Mouse (Mus musculus): ENCODE measurements around the gene Siae. TPM values are rescaled to one million over a fixed set of nuclear protein-coding genes. Genes with fewer than 3 reads are reported as not detected.
A peak's percentile ranks its signal among the peaks of the same experiment; 100 is the strongest.

Gene Siae
- total RNA-seq, 2 experiments from 2014 or later = 6.0 to 7.2 TPM

DNA sequence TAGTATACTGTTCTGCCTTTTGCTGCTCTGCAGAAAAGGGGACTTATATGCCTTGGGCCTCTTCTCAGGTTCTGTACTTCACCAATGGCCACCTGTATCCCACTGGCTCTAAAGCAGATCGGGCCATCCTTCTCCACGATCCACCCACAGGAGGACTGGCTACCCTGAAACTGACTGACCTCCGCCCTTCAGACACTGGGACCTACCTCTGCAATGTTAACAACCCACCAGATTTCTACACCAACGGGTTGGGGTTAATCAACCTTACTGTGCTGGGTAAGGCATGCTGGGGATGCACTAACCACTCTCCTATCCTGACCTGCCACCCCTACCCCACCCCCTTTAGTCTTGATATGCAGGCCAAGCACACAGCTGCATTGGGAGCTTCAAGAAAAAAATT lies 15.3 kb upstream of the Siae start:
- no peak for DNase-seq (ENCODE audit: low spot score in 2 of 2)

DNA sequence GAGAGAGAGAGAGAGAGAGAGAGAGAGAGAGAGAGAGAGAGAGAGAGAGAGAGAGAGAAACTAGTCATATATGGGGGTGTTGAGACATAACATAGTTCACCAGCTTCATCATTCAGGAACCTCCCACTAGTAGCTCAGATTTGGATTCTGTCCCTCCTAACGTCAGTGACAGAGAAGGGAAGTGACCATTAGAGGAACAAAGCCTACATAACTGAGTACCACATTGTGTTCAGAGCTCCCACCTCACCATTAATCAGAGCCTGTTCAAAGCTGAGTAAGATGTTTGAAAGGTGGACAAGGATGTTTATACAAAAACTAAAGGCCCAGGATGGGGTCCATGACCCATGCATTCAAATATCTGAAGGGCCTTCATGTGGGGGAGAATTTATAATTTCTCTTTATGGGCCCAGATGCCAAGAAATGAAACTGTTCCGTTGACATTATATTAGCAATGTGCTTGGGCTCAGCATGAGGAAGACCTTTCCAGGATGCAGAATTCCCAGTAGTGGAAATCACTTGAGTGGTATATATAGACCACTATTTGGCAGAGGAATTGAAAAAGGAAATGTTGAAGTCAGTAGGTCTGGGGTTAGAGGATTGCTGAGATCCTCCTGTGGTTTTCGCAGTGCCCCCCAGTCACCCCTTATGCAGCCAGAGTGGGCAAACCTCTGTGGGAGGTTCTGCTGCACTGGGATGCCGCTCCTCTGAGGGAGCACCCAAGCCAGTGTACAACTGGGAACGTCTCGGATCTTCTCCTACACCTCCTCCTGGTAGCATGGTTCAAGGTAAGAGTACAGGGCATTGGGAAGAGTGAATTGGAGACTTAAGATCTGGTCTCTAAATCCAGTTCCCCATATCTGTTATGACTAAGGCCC lies 14.6 kb upstream of the Siae start:
- no peak for DNase-seq (ENCODE audit: low spot score in 2 of 2)

DNA sequence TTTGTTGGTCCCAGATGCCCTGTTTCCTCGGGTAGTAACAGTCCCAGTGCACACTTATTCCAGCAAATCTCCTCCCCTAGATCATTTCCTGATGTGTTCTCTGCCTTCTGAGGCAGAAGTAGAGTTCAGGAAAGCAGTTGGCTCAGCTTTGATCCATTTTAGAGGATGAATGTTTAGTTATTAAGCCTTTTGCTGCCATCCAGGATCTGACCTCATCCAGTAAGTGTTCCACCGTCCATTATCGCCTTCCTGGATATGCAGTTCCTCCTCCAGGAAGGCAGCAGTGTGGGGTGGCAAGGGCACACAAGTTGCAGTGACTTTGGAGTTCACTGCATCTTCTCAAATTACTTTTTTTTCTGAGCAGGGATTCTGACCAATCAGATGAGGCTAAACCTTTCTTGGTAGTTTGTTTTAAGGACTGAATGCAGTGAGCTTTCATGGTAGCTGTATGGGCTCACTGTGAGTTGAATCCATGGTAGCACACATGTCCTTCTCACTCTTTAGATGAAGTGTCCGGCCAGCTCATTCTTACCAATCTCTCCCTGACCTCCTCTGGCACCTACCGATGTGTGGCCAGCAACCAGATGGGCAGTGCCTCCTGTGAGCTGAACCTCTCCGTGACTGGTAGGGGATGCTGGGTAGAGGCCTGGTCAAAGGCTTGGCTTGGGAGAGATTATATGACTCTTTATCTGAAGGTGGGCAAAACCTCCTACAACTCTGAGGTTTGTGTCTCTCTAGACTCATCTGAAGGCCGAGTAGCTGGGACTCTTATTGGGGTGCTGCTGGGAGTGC lies 13.5 kb upstream of the Siae start:
- DNase-seq (ENCODE audit: low spot score in 2 of 2) = no peak

GRCm38 (mm10) chr9:37543869-37544440 lies 11.5 kb upstream of the Siae start:
- no peak for DNase-seq (ENCODE audit: low spot score in 2 of 2)

DNA sequence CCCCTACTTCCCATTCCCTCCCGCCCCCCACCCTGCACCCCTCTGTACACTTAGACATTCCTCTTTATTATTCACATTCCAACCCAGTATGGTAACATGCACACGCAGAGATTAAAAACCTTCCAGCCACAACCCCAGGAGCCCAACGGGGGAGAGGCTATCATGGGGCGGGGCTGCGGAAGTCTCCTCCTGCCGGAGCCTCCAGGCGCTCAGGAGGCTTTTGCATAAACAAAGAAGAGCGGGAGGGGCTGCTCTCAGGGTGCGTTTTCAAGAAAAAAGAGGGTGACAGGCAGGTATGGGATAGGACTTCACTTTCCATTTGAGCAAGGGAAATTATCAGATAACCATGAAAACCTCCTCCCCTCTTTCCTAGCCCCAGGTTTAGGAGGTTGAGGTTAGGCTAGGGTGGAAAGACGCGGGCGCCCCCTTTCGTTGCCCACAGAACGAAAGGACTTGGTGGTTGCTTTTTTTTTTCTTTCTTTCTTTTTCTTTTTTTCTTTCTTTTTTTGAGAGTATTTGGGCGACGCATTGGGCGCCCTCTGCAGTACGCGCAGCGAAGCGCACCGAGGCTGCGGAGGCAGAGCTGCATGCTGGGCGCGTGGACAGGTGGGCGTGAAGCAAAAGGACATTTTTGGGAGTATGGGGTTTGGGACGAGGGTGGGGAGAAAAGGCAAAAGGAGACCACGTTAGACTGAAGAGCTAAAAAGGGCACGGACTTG lies 10.9 kb upstream of the Siae start:
- DNase-seq (ENCODE audit: low spot score in 2 of 2) = peak in 1 of 2 experiments; percentile 60

DNA sequence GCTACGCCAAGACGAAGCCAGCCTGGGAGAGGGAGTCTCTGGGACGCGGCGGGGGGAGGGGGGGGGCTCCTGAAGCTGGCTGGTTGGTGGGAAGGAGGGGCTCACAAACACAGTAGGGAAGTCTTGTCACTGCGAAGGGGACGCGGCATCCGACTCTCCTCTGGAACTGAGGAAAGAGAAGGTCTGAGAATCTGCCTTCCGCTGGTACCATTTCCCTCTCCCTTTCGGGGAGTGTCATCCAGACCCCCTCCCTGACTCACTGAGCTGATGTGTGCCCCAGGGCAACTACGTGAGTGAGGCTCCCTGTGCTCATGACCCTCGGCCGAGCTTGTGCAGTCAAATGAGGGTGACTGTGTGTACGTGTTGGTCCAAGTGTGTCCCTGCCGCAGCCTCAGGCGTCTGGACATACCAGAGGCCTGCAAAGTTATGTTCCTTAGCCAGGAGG lies 10.3 kb upstream of the Siae start:
- DNase-seq (ENCODE audit: low spot score in 2 of 2) = no peak

- no peak for DNase-seq (ENCODE audit: low spot score in 2 of 2)
Observed at GRCm38 (mm10) chr9:37545847-37546452, 9.5 kb upstream of the Siae start.

GRCm38 (mm10) chr9:37546889-37547288 lies 8.6 kb upstream of the Siae start:
- no peak for DNase-seq (ENCODE audit: low spot score in 2 of 2)

GRCm38 (mm10) chr9:37550435-37550834 lies 5.1 kb upstream of the Siae start:
- DNase-seq (ENCODE audit: low spot score in 2 of 2) = no peak

- no peak for DNase-seq (ENCODE audit: low spot score in 2 of 2)
Observed at GRCm38 (mm10) chr9:37551751-37552531, 3.6 kb upstream of the Siae start.

- peak in 1 of 2 experiments; percentile 78 for DNase-seq (ENCODE audit: low spot score in 2 of 2)
Observed at GRCm38 (mm10) chr9:37552536-37553293, 2.8 kb upstream of the Siae start, which contains the start of gene Nrgn. TSS of gene Nrgn (minus strand) at chr9:37552904.

DNA sequence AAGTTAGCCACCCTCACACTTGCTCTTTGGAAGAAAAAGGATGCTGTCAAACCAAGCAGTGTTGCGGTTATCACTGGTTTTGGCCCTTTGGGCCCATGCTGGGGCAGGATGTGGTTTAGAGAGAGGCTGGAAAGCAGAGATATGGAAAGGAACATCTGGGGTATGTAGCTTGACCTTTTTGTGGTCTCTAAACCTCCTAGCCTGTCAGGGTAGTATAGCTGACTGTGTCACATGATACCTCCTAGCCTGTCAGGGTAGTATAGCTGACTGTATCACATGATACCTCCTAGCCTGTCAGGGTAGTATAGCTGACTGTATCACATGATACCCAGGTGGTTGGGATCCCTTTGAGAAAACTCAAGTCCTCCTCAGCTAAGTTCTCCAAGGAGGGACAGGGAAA lies 1.2 kb upstream of the Siae start:
- DNase-seq (ENCODE audit: low spot score in 2 of 2) = no peak

GRCm38 (mm10) chr9:37556366-37556765 lies 868 bp downstream of the Siae start:
- DNase-seq (ENCODE audit: low spot score in 2 of 2) = no peak

DNA sequence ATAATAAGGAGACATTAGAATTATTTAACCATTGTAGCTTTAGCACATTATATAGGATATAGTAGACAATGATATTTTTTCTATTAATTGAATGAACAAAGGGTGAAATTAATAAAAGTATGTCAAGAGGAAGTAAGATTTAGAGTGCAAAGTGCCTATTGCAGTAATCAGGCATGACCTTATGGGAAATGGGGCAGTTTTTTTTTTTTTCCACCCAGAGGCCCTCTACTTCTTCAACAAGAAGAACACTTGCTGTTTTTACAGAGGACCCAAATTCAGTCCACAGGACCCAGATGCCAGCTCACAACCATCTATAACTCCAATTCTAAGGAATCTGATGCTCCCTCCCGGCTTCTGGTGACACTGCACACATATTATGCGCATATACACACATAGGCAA lies 5.1 kb downstream of the Siae start:
- no peak for DNase-seq (ENCODE audit: low spot score in 2 of 2)

DNA sequence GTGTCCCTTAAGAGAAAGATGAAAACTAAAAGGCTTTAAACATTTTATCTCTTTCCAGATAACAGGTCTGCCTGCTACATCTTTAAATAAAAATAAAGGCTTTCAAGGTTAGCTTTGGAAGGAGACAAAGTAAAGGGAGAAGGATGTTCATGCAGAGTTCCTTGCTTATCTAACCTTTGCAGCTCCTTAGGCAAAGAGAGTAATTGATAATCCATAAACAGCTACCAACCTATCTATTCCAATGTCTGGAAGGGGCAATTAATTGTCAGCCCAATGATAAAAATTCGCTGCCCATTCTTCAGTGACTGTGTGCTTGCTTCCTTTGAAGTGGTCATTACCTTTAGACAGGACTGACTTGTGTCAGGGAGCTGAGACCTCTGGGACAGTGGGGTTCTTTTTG lies 8.3 kb downstream of the Siae start:
- no peak for DNase-seq (ENCODE audit: low spot score in 2 of 2)

GRCm38 (mm10) chr9:37567019-37567418 lies 11.5 kb downstream of the Siae start:
- DNase-seq (ENCODE audit: low spot score in 2 of 2) = no peak

DNA sequence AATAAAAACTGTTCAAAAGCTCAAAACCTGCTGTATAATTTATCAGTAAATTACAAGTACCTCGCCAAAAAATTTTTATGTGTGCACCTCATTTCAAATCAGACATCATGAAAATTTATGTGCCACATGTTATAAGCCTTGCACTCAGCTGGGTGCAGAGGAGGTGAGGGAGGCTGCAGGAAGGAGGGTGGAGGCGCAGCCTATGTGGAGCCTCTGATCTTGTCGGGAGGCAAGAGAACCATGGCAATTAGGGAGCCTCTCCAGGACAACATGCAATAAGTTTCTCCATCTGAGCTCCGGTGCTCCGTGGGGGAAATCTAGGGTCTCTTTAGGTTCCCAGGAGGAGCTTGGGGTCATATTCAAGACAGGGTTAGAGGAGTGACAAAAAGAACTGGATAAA lies 12.0 kb downstream of the Siae start:
- DNase-seq (ENCODE audit: low spot score in 2 of 2) = no peak

DNA sequence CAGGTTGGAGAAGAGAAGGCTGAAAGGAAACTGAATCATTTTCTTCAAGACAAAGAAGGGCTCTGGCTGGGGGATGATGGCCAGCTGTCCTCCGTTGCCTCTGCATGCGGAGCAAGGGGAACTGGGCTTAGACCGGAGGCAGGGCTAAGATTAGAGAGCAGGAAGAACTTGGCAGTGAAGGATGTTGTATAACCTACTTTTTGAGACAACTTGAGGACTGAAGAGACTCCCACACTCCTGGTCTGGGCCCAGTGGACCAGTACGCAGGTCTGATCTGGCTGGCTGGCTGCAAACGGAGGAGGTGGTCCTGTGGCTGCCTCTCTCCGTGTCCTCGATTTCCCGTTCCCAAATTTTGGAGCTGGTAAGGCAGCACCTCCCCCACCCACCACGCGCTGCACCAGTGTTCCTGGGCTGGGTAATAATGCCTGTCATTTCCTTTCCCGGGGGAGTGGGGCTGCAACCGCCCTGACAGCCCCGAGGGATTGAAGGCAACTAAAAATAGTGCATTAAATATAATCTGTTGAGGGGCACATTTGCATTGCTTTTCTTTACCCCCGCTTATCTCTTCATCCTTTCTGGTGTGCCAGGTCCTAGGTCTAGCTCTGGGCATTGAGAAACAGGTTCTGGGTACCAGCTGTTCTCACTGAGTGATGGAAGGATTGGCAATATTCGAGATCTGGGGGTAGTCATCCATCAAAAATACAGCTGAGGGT lies 12.6 kb downstream of the Siae start:
- DNase-seq (ENCODE audit: low spot score in 2 of 2) = no peak
